Mouse (Mus musculus) heart, postnatal 0 days (tissue): ENCODE data around the gene Mertk. TPM values are rescaled to one million over a fixed set of nuclear protein-coding genes. Genes with fewer than 3 reads are reported as not detected.

Source experiments
- ATAC-seq: fragments of 200-750 bp; cut with Nextera tagmentation; 2 replicates; pipeline ENCODE4 v1.8.0; 2017; ENCODE audit warnings: low read depth, moderate number of reproducible peaks, moderate library complexity; ENCODE audit not compliant: insufficient read depth
- DNase-seq: peaks from one replicate; pipeline ENCODE4 v3.0.0-alpha.2; 2016; ENCODE audit warnings: low spot score
- H3K27ac ChIP-seq: fragments of 300-500 bp; sonication (generic); 2 replicates; pipeline ENCODE4 v1.5.1; 2014; ENCODE audit warnings: low read depth, mild to moderate bottlenecking
- H3K27me3 ChIP-seq: fragments of 300-500 bp; sonication (generic); 2 replicates; pipeline ENCODE4 v1.6.1; 2014; ENCODE audit warnings: low read length, mixed read lengths; ENCODE audit not compliant: control insufficient read depth, insufficient read depth
- H3K36me3 ChIP-seq: fragments of 300-500 bp; sonication (generic); replicated peaks from 2 replicates; pipeline ENCODE4 v1.6.1; 2014; ENCODE audit warnings: low read length, mixed read lengths; ENCODE audit not compliant: control insufficient read depth, insufficient read depth
- H3K4me1 ChIP-seq: fragments of 300-500 bp; sonication (generic); 2 replicates; pipeline ENCODE4 v1.6.1; 2014; ENCODE audit warnings: antibody characterized with exemption; ENCODE audit not compliant: control insufficient read depth, insufficient read depth
- H3K4me2 ChIP-seq: fragments of 300-500 bp; sonication (generic); 2 replicates; pipeline ENCODE4 v1.6.1; 2014; ENCODE audit warnings: low read depth, mild to moderate bottlenecking, low read length, moderate library complexity
- H3K4me3 ChIP-seq: fragments of 300-500 bp; sonication (generic); 2 replicates; pipeline ENCODE4 v1.5.1; 2014; ENCODE audit warnings: low read depth, low read length
- H3K9ac ChIP-seq: fragments of 300-500 bp; sonication (generic); replicated peaks from 2 replicates; pipeline ENCODE4 v1.6.1; 2014; ENCODE audit warnings: low read depth, low read length, mixed read lengths
- H3K9me3 ChIP-seq: fragments of 300-500 bp; sonication (generic); replicated peaks from 2 replicates; pipeline ENCODE4 v1.6.1; 2016; ENCODE audit warnings: low read length; ENCODE audit not compliant: control insufficient read depth
- CTCF ChIP-seq: IDR thresholded peaks from 2 replicates; pipeline ENCODE4 v1.5.1; 2016; ENCODE audit warnings: antibody characterized with exemption, control low read depth, low read depth
- EP300 ChIP-seq: IDR thresholded peaks from 2 replicates; pipeline ENCODE4 v1.6.1; 2016; ENCODE audit warnings: antibody characterized with exemption, low read depth
- WGBS: fragments of 180-500 bp; shearing (Covaris S2); extraction: QIAGEN DNeasy Blood & Tissue Kit; methylation state at CpG from one replicate; pipeline ENCODE4 v1.1.7; 2014; 5-methylcytosine and 5-hydroxymethylcytosine counted together
- polyA plus RNA-seq: library from polyadenylated mRNA; unstranded; fragments of >200 nt; fragmentation: Nextera tagmentation; extraction: Ambion mirVana; gene quantifications from 2 replicates; pipeline ENCODE4 v1.2.1, GENCODE M21; 2015
- total RNA-seq: library from RNA; depleted of rRNA; stranded (reverse); fragments of >200 nt; gene quantifications from 2 replicates; pipeline ENCODE4 v1.2.3, GENCODE M21; 2014; ENCODE audit warnings: low replicate concordance

Mertk gene
- total and polyA plus RNA-seq, 2 experiments from 2014 or later: 2.3 to 6.1 TPM

DNA sequence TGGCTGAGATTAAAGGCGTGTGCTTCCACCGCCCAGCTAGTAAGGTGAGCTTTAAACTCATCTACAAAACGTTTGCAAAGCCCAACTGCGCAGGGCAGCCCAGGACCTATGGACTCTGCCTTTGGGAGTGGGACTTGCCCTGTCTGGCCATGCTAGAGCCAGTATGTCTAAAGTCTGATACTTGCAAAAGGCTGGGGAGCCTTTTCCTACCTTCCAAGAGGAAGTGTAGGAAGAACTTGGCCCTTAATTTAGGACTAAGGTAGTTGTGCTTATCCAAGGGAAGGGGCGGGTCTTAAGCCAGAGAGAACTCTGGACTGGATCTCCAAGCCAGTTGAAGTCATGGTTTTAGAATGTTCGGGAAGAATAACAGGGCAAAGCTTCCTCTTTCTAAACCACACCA is 11.9 kb downstream of the Mertk start:
- H3K36me3 ChIP-seq: no peaks in the 10 kb centered on the region

GRCm38 (mm10) chr2:128712940-128713339 is 14.2 kb downstream of the Mertk start:
- DNase-seq (no peak), ATAC-seq (no peak)
- Histone ChIP-seq H3K27ac (no peak overlapping the region), H3K4me2 (no peak overlapping the region), H3K9ac (no peak overlapping the region), H3K36me3 (no peaks in the 10 kb centered on the region), H3K4me3 (no peak overlapping the region), H3K27me3 (no peaks in the 10 kb centered on the region), H3K9me3 (no peaks in the 10 kb centered on the region), H3K4me1 (peaks cover 5% of the 10 kb centered on the region)
- WGBS: 83% methylated on average over 6 of the region's 6 CpGs
- TF ChIP-seq EP300 (no peak), CTCF (no peak)

More for the DNA sequence above, 11.9 kb downstream of the Mertk start:
- Histone ChIP-seq H3K27me3 (no peaks in the 10 kb centered on the region), H3K4me2 (no peak overlapping the region), H3K4me1 (peaks cover 1% of the 10 kb centered on the region), H3K4me3 (no peak overlapping the region), H3K9ac (no peak overlapping the region), H3K9me3 (no peaks in the 10 kb centered on the region), H3K27ac (no peak overlapping the region)
- TF ChIP-seq CTCF: no peak
- no peak for TF ChIP-seq EP300
- DNase-seq (no peak), ATAC-seq (no peak)
- 76% methylated on average over 6 of the region's 6 CpGs for WGBS

- Histone ChIP-seq H3K27me3 (no peaks in the 10 kb centered on the region), H3K4me1 (peaks cover 5% of the 10 kb centered on the region), H3K27ac (no peak overlapping the region), H3K4me2 (no peak overlapping the region), H3K4me3 (no peak overlapping the region), H3K9ac (no peak overlapping the region), H3K36me3 (no peaks in the 10 kb centered on the region), H3K9me3 (no peaks in the 10 kb centered on the region)
- DNase-seq (no peak), ATAC-seq (no peak)
- TF ChIP-seq EP300 (no peak), CTCF (no peak)
- WGBS: 51% methylated on average over 5 of the region's 5 CpGs
These were observed 14.8 kb downstream of the Mertk start for GRCm38 (mm10) chr2:128713548-128714003.

DNA sequence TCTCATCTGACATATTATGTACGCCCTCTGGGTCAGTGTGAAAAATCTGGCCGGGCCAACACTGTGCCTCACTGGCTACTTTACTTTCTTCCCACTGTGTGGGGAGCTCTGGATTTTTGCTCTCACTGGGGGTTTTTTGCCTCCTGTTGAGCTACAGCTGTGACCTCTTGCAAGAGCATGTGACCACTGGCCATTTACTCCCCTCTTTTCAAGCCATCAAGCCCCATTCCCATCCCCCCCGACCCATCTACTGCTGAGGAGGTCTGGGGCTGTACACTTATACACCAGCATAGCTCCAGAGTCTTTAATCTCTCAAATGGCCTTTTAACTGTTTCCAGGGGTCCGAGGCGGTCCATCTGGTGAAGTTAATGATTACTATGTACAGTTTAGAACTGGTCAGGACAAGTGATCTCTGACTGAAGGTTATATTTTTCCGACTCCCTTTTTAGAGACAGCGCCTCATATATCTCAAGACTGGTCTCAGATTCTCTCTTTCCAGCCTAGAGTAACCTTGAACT is 16.0 kb downstream of the Mertk start:
- Histone ChIP-seq H3K36me3 (no peaks in the 10 kb centered on the region), H3K27ac (no peak overlapping the region), H3K27me3 (no peaks in the 10 kb centered on the region), H3K4me2 (no peak overlapping the region), H3K4me1 (peaks cover 5% of the 10 kb centered on the region), H3K4me3 (no peak overlapping the region), H3K9ac (no peak overlapping the region), H3K9me3 (no peaks in the 10 kb centered on the region)
- no peak for DNase-seq
- WGBS: 77% methylated on average over 7 of the region's 7 CpGs
- ATAC-seq: no peak
- TF ChIP-seq CTCF (no peak), EP300 (no peak)

- H3K9ac ChIP-seq: no peak overlapping the region
- peaks cover 5% of the 10 kb centered on the region for H3K4me1 ChIP-seq
- DNase-seq (no peak), ATAC-seq (no peak)
- H3K4me2 ChIP-seq: no peak overlapping the region
- no peak overlapping the region for H3K27ac ChIP-seq
- no peak for TF ChIP-seq CTCF
- TF ChIP-seq EP300: no peak
- 91% methylated on average over 1 of the region's 1 CpGs for WGBS
- no peak overlapping the region for H3K4me3 ChIP-seq
- H3K9me3 ChIP-seq: peaks cover 3% of the 10 kb centered on the region; the same call in 1 of the 2 replicates
- no peaks in the 10 kb centered on the region for H3K27me3 ChIP-seq
- H3K36me3 ChIP-seq: no peaks in the 10 kb centered on the region
These were observed 17.2 kb downstream of the Mertk start for GRCm38 (mm10) chr2:128715979-128716378.

DNA sequence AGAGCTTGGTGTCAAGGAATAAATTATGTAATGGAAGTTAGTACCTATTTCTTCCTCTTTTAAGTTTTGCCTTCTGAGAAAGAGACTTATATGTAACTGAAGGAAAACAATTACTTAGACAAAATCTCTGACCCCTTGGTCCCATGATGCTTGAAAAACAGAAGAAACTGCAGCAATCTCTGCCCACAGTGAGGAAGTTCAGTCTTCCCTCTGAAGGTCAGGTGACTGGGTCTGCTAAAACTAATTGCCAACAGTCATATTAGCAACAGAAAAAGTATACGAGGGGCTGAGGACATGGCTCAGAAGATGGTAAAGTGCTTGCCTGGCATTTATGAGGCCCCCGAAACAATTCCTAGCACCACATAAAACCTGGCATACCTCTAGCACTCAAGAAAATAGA is 20.6 kb downstream of the Mertk start:
- H3K27me3 ChIP-seq: no peaks in the 10 kb centered on the region

More for the DNA sequence above, 20.6 kb downstream of the Mertk start:
- ATAC-seq (no peak), DNase-seq (no peak)
- 90% methylated on average over 2 of the region's 2 CpGs for WGBS
- H3K9ac ChIP-seq: no peak overlapping the region
- no peaks in the 10 kb centered on the region for H3K36me3 ChIP-seq
- H3K9me3 ChIP-seq: peaks cover 9% of the 10 kb centered on the region; the same call in 1 of the 2 replicates
- peaks cover 5% of the 10 kb centered on the region for H3K4me1 ChIP-seq
- TF ChIP-seq CTCF (no peak), EP300 (no peak)
- H3K4me3 ChIP-seq: no peak overlapping the region
- H3K27ac ChIP-seq: no peak overlapping the region
- no peak overlapping the region for H3K4me2 ChIP-seq
